Mouse (Mus musculus): ENCODE measurements at regions not wholly inside any gene's neighbourhood (a gene's known extent, or its start where the extent isn't known, plus 50 kb on each side); places are given as distances from the start of the nearest gene placed in this dataset.

DNA sequence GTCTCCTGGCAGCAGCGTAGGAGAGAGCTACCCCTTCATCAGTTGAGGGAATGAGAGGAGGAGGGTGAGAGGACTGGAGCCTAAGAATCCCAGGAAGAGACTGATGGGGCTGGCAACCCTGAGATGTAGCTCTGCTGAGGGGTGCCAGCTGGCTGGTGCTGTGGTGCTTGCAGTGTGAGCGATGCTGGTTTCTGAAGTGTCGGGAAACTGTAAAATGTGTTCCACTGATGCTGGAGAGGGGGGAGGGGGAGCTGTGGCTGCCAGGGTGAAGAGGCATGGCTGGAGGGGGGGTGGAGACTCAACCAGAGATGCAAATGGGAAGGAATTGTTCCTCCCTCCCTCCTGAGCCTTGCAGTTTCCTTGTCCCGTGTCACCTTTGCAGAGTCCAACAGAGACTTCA is 102.0 kb upstream of the Max start:
- TF ChIP-seq POLR2A (IDR thresholded peaks at IDR 0.05; ENCODE audit: extremely low read depth, insufficient read depth, low read length) (no peak), CTCF (IDR thresholded peaks at IDR 0.05; ENCODE audit: low read depth, low read length) (no peak)
- no peaks in the 10 kb centered on the region for H3K36me3 ChIP-seq (ENCODE audit: control insufficient read depth, insufficient read depth, low read length)
- H3K4me1 ChIP-seq (ENCODE audit: control insufficient read depth, insufficient read depth, low read length) = peaks cover 4% of the 10 kb centered on the region
- no peak overlapping the region for H3K9ac ChIP-seq (ENCODE audit: low read depth, low read length)
- no peaks in the 10 kb centered on the region for H3K79me2 ChIP-seq (ENCODE audit: control insufficient read depth, insufficient read depth, low read length)
- no peak overlapping the region for H3K27ac ChIP-seq (replicated peaks; ENCODE audit: insufficient read depth, low read depth, low read length)
- no peak overlapping the region for H3K4me3 ChIP-seq (ENCODE audit: insufficient read depth, low read depth, low read length)
- WGBS = 85% methylated on average over 4 of the region's 4 CpGs
- H3K27me3 ChIP-seq (ENCODE audit: control insufficient read depth, insufficient read depth, low read length) = no peaks in the 10 kb centered on the region
- DNase-seq (ENCODE audit: extremely low read depth, low read depth, low spot score) = no peak

DNA sequence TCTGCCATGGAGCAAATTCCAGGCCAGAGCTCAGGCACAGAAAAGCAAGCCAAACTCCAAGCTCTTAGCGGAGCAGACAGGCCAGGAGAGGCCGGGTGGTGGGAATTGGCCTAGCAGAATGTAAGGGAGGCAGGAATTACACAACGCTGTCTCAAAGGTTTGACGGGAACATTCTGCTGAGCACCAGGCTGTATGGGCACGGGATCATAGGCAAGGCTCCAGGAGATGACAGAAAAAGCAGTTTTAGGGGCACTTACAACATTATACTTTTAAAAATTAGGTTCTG is 99.5 kb upstream of the Max start:
- Histone ChIP-seq H3K79me2 (ENCODE audit: control insufficient read depth, insufficient read depth, low read length) (no peaks in the 10 kb centered on the region), H3K9ac (ENCODE audit: low read depth, low read length) (no peak overlapping the region), H3K36me3 (ENCODE audit: control insufficient read depth, insufficient read depth, low read length) (no peaks in the 10 kb centered on the region), H3K4me3 (ENCODE audit: insufficient read depth, low read depth, low read length) (no peak overlapping the region), H3K27me3 (ENCODE audit: control insufficient read depth, insufficient read depth, low read length) (no peaks in the 10 kb centered on the region), H3K4me1 (ENCODE audit: control insufficient read depth, insufficient read depth, low read length) (peaks cover 11% of the 10 kb centered on the region), H3K27ac (replicated peaks; ENCODE audit: insufficient read depth, low read depth, low read length) (peak overlapping the region; percentile 82)
- TF ChIP-seq POLR2A (IDR thresholded peaks at IDR 0.05; ENCODE audit: extremely low read depth, insufficient read depth, low read length) = no peak
- WGBS = 28% methylated on average over 5 of the region's 5 CpGs
- DNase-seq (ENCODE audit: extremely low read depth, low read depth, low spot score) = peak; percentile 98

DNA sequence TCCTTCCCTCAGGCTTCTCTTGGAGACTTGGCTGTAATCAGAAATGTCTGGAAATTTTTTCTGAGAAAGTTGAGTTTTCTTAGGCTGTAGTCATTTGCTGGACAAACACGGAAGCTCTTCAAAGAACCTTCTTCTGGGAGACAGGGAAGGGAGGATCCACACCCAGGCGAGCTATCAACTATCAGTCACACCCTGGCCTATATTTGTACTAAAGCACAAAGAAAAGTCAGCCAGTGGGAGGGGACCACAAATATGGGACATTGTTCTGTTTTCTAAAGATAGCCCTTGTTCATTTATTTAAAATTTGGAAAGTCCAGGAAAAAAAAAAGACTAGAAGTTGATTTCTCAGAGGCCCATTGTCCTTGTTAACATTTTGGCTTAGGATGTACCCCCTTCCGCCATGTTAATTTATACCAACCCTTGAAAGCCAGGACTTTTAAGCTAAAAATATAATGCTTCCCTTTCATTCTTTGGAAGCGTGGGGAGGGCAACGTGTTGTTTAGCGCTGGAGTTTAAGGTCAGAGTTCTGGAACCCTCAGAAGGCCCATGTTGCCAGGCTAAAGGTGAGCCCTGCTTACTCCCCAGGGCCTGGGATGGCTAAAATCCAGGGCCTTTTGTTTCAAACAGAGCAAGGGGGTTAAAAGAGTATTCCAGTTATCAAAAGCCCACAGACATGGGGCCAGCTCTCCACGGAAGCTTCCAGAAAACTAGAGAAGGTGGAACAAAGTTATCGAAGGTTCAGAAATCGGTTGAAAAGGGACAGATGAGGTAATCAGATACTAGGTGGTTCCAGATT is 99.0 kb upstream of the Max start:
- Histone ChIP-seq H3K9ac (ENCODE audit: low read depth, low read length) (no peak overlapping the region), H3K27me3 (ENCODE audit: control insufficient read depth, insufficient read depth, low read length) (no peaks in the 10 kb centered on the region), H3K79me2 (ENCODE audit: control insufficient read depth, insufficient read depth, low read length) (no peaks in the 10 kb centered on the region), H3K27ac (replicated peaks; ENCODE audit: insufficient read depth, low read depth, low read length) (peak overlapping the region; percentile 82), H3K4me1 (ENCODE audit: control insufficient read depth, insufficient read depth, low read length) (peaks cover 11% of the 10 kb centered on the region), H3K4me3 (ENCODE audit: insufficient read depth, low read depth, low read length) (no peak overlapping the region), H3K36me3 (ENCODE audit: control insufficient read depth, insufficient read depth, low read length) (no peaks in the 10 kb centered on the region)
- no peak for DNase-seq (ENCODE audit: extremely low read depth, low read depth, low spot score)
- 42% methylated on average over 9 of the region's 9 CpGs for WGBS
- TF ChIP-seq CTCF (IDR thresholded peaks at IDR 0.05; ENCODE audit: low read depth, low read length) = no peak
- TF ChIP-seq POLR2A (IDR thresholded peaks at IDR 0.05; ENCODE audit: extremely low read depth, insufficient read depth, low read length) = no peak

DNA sequence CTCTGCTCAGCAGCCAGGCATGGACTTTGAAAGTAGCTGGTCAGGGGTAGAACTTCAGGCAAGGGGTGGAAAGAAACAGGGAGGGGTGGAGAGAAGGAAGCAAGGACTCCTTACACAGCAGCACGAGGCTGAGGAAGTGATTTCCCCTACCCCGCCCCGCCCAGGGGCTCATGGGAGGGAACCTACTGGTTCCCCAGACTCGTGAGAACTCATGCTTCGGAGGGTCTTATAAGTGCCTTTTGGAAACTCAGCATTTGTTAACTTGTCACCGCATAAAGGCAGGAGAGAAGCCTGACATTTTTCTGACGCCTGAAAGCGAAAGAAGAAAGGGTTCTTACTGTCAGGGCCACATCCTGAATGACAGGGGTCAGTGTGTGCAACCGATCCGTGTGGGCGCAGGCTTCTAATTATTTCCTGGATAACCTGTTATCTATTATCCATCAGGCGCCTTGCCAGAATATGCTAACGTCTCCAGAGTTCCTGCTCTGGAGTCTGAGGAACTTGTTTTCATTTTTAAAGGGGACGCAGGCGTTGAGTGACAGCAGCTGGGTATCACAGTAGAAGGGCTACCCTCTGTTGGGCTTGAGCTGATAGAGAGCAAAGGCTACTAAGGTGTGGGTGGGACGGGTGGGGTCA is 98.2 kb upstream of the Max start:
- peaks cover 11% of the 10 kb centered on the region for H3K4me1 ChIP-seq (ENCODE audit: control insufficient read depth, insufficient read depth, low read length)
- 60% methylated on average over 16 of the region's 16 CpGs for WGBS
- H3K79me2 ChIP-seq (ENCODE audit: control insufficient read depth, insufficient read depth, low read length) = no peaks in the 10 kb centered on the region
- TF ChIP-seq POLR2A (IDR thresholded peaks at IDR 0.05; ENCODE audit: extremely low read depth, insufficient read depth, low read length) (no peak), CTCF (IDR thresholded peaks at IDR 0.05; ENCODE audit: low read depth, low read length) (no peak)
- no peak overlapping the region for H3K9ac ChIP-seq (ENCODE audit: low read depth, low read length)
- H3K27me3 ChIP-seq (ENCODE audit: control insufficient read depth, insufficient read depth, low read length) = no peaks in the 10 kb centered on the region
- no peaks in the 10 kb centered on the region for H3K36me3 ChIP-seq (ENCODE audit: control insufficient read depth, insufficient read depth, low read length)
- 0 out of 2 replicates have a peak overlapping the region, but pooled peaks have one; percentile 20 for H3K27ac ChIP-seq (replicated peaks; ENCODE audit: insufficient read depth, low read depth, low read length)
- no peak overlapping the region; the same call in 1 of the 2 replicates for H3K4me3 ChIP-seq (ENCODE audit: insufficient read depth, low read depth, low read length)
- peak; percentile 18 for DNase-seq (ENCODE audit: extremely low read depth, low read depth, low spot score)

DNA sequence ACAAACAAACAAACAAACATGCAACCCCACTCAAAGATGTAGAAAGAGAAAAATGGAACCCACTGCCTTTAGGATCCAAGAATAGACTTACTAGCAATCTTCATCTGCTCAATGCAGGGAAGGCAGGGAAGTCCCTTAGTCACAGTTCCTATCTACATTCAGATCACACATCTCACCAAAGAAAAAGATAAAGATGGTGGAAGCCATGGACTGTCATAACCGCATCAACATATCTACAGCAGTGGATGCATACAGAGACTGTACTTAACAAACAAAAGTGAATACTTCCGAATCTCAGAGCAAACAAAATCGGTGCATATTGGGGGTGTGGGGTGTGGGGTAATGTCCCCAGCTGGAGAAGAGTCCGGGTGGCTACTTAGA is 97.7 kb upstream of the Max start:
- TF ChIP-seq POLR2A (IDR thresholded peaks at IDR 0.05; ENCODE audit: extremely low read depth, insufficient read depth, low read length) (no peak), CTCF (IDR thresholded peaks at IDR 0.05; ENCODE audit: low read depth, low read length) (no peak)
- Histone ChIP-seq H3K79me2 (ENCODE audit: control insufficient read depth, insufficient read depth, low read length) (no peaks in the 10 kb centered on the region), H3K27me3 (ENCODE audit: control insufficient read depth, insufficient read depth, low read length) (no peaks in the 10 kb centered on the region), H3K4me3 (ENCODE audit: insufficient read depth, low read depth, low read length) (no peak overlapping the region), H3K4me1 (ENCODE audit: control insufficient read depth, insufficient read depth, low read length) (peaks cover 11% of the 10 kb centered on the region), H3K27ac (replicated peaks; ENCODE audit: insufficient read depth, low read depth, low read length) (no peak overlapping the region), H3K9ac (ENCODE audit: low read depth, low read length) (no peak overlapping the region), H3K36me3 (ENCODE audit: control insufficient read depth, insufficient read depth, low read length) (no peaks in the 10 kb centered on the region)
- no peak for DNase-seq (ENCODE audit: extremely low read depth, low read depth, low spot score)
- 79% methylated on average over 4 of the region's 4 CpGs for WGBS

DNA sequence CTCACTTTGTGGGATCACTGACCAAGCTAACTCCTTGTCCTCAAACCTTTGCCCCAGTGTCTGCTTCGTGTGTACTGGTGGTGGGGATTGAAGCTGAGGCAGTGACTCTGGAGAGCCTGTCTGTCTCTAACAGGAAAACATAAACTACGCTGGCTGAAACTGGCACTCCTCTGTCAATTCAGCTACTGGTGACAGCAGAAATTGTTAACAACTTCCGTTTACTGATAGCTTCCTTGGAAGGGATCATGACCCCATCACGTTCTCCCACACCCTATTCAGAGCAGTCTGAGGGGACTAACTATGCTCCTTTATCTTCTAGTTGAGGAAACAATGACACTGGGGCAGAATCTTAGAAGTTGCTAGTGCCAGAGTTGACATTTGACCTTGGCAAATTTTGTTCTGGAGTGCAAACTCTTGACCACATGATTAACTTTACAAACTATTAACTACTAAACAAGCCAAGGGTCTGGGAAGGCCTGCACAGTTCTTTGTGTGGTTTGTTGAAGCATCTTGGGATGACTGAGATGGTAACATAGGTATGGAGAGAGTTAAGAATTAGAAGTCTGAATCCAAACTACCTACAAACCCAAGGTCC is 96.7 kb upstream of the Max start:
- H3K36me3 ChIP-seq (ENCODE audit: control insufficient read depth, insufficient read depth, low read length) = no peaks in the 10 kb centered on the region
- no peaks in the 10 kb centered on the region for H3K79me2 ChIP-seq (ENCODE audit: control insufficient read depth, insufficient read depth, low read length)
- peak; percentile 55 for DNase-seq (ENCODE audit: extremely low read depth, low read depth, low spot score)
- H3K4me1 ChIP-seq (ENCODE audit: control insufficient read depth, insufficient read depth, low read length) = peaks cover 11% of the 10 kb centered on the region
- H3K27me3 ChIP-seq (ENCODE audit: control insufficient read depth, insufficient read depth, low read length) = no peaks in the 10 kb centered on the region
- no peak overlapping the region for H3K4me3 ChIP-seq (ENCODE audit: insufficient read depth, low read depth, low read length)
- H3K27ac ChIP-seq (replicated peaks; ENCODE audit: insufficient read depth, low read depth, low read length) = no peak overlapping the region
- no peak overlapping the region for H3K9ac ChIP-seq (ENCODE audit: low read depth, low read length)
- WGBS = 54% methylated on average over 4 of the region's 4 CpGs
- no peak for TF ChIP-seq POLR2A (IDR thresholded peaks at IDR 0.05; ENCODE audit: extremely low read depth, insufficient read depth, low read length)
- no peak for TF ChIP-seq CTCF (IDR thresholded peaks at IDR 0.05; ENCODE audit: low read depth, low read length)
